Mouse (Mus musculus): ENCODE data around the gene Itgb2l. TPM values are rescaled to one million over a fixed set of nuclear protein-coding genes. Genes with fewer than 3 reads are reported as not detected.

Itgb2l gene
- polyA plus RNA-seq, 1 experiment, result 0.08 TPM

DNA sequence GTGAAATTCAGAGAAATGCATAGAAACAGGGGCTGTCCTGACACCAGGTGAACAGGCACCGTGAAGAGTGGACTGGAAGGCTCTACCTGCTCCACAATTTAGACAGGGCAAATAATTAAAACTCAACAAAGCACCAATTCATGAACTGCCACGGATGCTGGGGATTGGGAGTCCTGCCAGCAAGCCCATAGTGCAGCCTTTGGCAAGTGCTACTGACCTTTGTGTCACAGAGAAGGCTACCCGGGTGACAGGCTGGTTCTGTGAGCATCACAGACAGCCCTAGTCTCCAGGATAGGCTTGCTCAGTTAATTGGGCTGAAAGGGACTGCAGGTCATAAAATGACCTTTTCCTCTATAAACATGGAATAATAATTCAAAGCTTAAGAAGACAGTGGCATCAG, 17.4 kb upstream of the Itgb2l start:
- DNase-seq (ENCODE audit: low read depth), result peak; percentile 64
- TF ChIP-seq POLR2A (IDR thresholded peaks at IDR 0.05; ENCODE audit: borderline replicate concordance, extremely low read depth, insufficient read depth, insufficient read length, poor library complexity, severe bottlenecking), result no peak
- no peak for TF ChIP-seq CTCF (IDR thresholded peaks at IDR 0.05; ENCODE audit: borderline replicate concordance, extremely low read depth, insufficient read depth, insufficient read length)

GRCm38 (mm10) chr16:96459356-96459755, 15.9 kb upstream of the Itgb2l start:
- no peak for TF ChIP-seq CTCF (IDR thresholded peaks at IDR 0.05; ENCODE audit: borderline replicate concordance, extremely low read depth, insufficient read depth, insufficient read length)
- no peak for TF ChIP-seq POLR2A (IDR thresholded peaks at IDR 0.05; ENCODE audit: borderline replicate concordance, extremely low read depth, insufficient read depth, insufficient read length, poor library complexity, severe bottlenecking)
- DNase-seq (ENCODE audit: low read depth), result no peak

- DNase-seq (ENCODE audit: low read depth), result no peak
- TF ChIP-seq POLR2A (IDR thresholded peaks at IDR 0.05; ENCODE audit: borderline replicate concordance, extremely low read depth, insufficient read depth, insufficient read length, poor library complexity, severe bottlenecking) (no peak), CTCF (IDR thresholded peaks at IDR 0.05; ENCODE audit: borderline replicate concordance, extremely low read depth, insufficient read depth, insufficient read length) (no peak)
Observed at GRCm38 (mm10) chr16:96457612-96458011, 14.2 kb upstream of the Itgb2l start.

GRCm38 (mm10) chr16:96454086-96454485, 10.7 kb upstream of the Itgb2l start:
- no peak for DNase-seq (ENCODE audit: low read depth)
- TF ChIP-seq CTCF (IDR thresholded peaks at IDR 0.05; ENCODE audit: borderline replicate concordance, extremely low read depth, insufficient read depth, insufficient read length), result no peak
- no peak for TF ChIP-seq POLR2A (IDR thresholded peaks at IDR 0.05; ENCODE audit: borderline replicate concordance, extremely low read depth, insufficient read depth, insufficient read length, poor library complexity, severe bottlenecking)

GRCm38 (mm10) chr16:96450871-96451270, 7.5 kb upstream of the Itgb2l start:
- peak; percentile 3 for DNase-seq (ENCODE audit: low read depth)

- no peak for DNase-seq (ENCODE audit: low read depth)
- TF ChIP-seq CTCF (IDR thresholded peaks at IDR 0.05; ENCODE audit: borderline replicate concordance, extremely low read depth, insufficient read depth, insufficient read length), result no peak
- no peak for TF ChIP-seq POLR2A (IDR thresholded peaks at IDR 0.05; ENCODE audit: borderline replicate concordance, extremely low read depth, insufficient read depth, insufficient read length, poor library complexity, severe bottlenecking)
Observed at GRCm38 (mm10) chr16:96441826-96442225, 1.6 kb downstream of the Itgb2l start.

- TF ChIP-seq CTCF (IDR thresholded peaks at IDR 0.05; ENCODE audit: borderline replicate concordance, extremely low read depth, insufficient read depth, insufficient read length) (no peak), POLR2A (IDR thresholded peaks at IDR 0.05; ENCODE audit: borderline replicate concordance, extremely low read depth, insufficient read depth, insufficient read length, poor library complexity, severe bottlenecking) (no peak)
- DNase-seq (ENCODE audit: low read depth), result peak; percentile 63
Observed at GRCm38 (mm10) chr16:96440871-96441270, 2.5 kb downstream of the Itgb2l start.

GRCm38 (mm10) chr16:96439682-96440081, 3.7 kb downstream of the Itgb2l start:
- TF ChIP-seq POLR2A (IDR thresholded peaks at IDR 0.05; ENCODE audit: borderline replicate concordance, extremely low read depth, insufficient read depth, insufficient read length, poor library complexity, severe bottlenecking), result no peak
- no peak for TF ChIP-seq CTCF (IDR thresholded peaks at IDR 0.05; ENCODE audit: borderline replicate concordance, extremely low read depth, insufficient read depth, insufficient read length)

DNA sequence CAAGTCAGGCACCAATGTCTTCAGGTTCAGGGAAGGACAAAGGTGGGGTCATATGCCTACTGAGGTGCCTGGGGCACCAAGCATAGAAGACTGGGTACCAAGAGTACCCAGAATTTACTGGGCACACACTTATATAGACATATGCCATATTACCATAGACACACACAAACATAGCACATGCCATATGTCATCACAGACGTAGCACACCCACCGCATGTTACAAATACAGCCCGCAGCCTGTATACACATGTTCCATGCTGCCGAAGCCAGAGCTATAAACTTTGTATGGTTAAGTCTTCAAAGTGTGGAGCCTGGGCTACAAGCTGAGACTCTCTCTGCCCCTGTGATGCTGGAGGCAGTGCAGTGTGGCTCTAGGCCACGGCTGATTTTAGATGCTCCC, 4.5 kb downstream of the Itgb2l start:
- no peak for TF ChIP-seq POLR2A (IDR thresholded peaks at IDR 0.05; ENCODE audit: borderline replicate concordance, extremely low read depth, insufficient read depth, insufficient read length, poor library complexity, severe bottlenecking)
- no peak for TF ChIP-seq CTCF (IDR thresholded peaks at IDR 0.05; ENCODE audit: borderline replicate concordance, extremely low read depth, insufficient read depth, insufficient read length)
- DNase-seq (ENCODE audit: low read depth), result peak; percentile 61

More at GRCm38 (mm10) chr16:96439682-96440081, 3.7 kb downstream of the Itgb2l start:
- DNase-seq (ENCODE audit: low read depth), result no peak

- DNase-seq (ENCODE audit: low read depth), result no peak
- no peak for TF ChIP-seq CTCF (IDR thresholded peaks at IDR 0.05; ENCODE audit: borderline replicate concordance, extremely low read depth, insufficient read depth, insufficient read length)
Observed at GRCm38 (mm10) chr16:96434024-96434785, 9.2 kb downstream of the Itgb2l start.

DNA sequence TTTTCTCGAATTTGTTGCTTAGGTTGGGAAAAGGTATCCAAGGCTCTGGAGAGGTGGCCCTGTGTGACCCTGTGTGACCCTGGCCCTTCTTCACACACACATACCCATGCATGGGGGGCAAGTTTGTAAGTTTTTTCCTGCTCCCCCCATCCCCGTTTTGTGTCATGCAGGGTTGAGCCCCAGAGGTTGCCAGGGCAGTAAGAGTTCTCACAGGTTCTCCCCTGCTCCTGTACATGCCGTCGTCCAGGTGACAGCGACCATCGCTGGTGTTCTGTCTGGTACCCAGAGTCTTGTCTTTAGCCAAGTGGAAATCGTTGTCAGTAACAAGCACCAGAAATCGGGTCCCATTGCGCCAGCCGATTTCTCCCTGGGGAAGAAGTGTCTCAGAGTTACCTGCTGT, 10.2 kb downstream of the Itgb2l start:
- DNase-seq (ENCODE audit: low read depth), result no peak
- no peak for TF ChIP-seq CTCF (IDR thresholded peaks at IDR 0.05; ENCODE audit: borderline replicate concordance, extremely low read depth, insufficient read depth, insufficient read length)
- TF ChIP-seq POLR2A (IDR thresholded peaks at IDR 0.05; ENCODE audit: borderline replicate concordance, extremely low read depth, insufficient read depth, insufficient read length, poor library complexity, severe bottlenecking), result no peak

GRCm38 (mm10) chr16:96429046-96429445, 14.4 kb downstream of the Itgb2l start:
- no peak for TF ChIP-seq POLR2A (IDR thresholded peaks at IDR 0.05; ENCODE audit: borderline replicate concordance, extremely low read depth, insufficient read depth, insufficient read length, poor library complexity, severe bottlenecking)
- TF ChIP-seq CTCF (IDR thresholded peaks at IDR 0.05; ENCODE audit: borderline replicate concordance, extremely low read depth, insufficient read depth, insufficient read length), result no peak

More at GRCm38 (mm10) chr16:96429046-96429445, 14.4 kb downstream of the Itgb2l start:
- no peak for DNase-seq (ENCODE audit: low read depth)
